Mouse (Mus musculus) bone marrow macrophage, adult 2 months (primary cell): ENCODE results near the gene Prelp. TPM values are rescaled to one million over a fixed set of nuclear protein-coding genes. Genes with fewer than 3 reads are reported as not detected.

Source experiments
- H3K27ac ChIP-seq: 2 replicates; pipeline ENCODE4 v1.5.1; 2012; ENCODE audit warnings: low read depth, low read length; ENCODE audit not compliant: insufficient read depth
- H3K4me1 ChIP-seq: 2 replicates; pipeline ENCODE4 v1.6.1; 2012; ENCODE audit warnings: low read length; ENCODE audit not compliant: control insufficient read depth, insufficient read depth
- H3K4me3 ChIP-seq: 2 replicates; pipeline ENCODE4 v1.5.1; 2012; ENCODE audit warnings: mild to moderate bottlenecking, low read length, moderate library complexity; ENCODE audit not compliant: insufficient read depth
- CTCF ChIP-seq: IDR thresholded peaks from 2 replicates; pipeline ENCODE4 v1.5.1; 2012; ENCODE audit warnings: low read depth, mild to moderate bottlenecking, low read length, moderate library complexity
- POLR2A ChIP-seq: IDR thresholded peaks from 2 replicates; pipeline ENCODE4 v1.6.1; 2012; ENCODE audit warnings: mild to moderate bottlenecking, low read depth, low read length, borderline replicate concordance
- polyA plus RNA-seq: library from polyadenylated mRNA; stranded (reverse); fragments of >200 nt; gene quantifications from 2 replicates; pipeline ENCODE4 v1.2.4, GENCODE M21; 2012; ENCODE audit not compliant: missing spikeins, insufficient read depth, insufficient read length

Gene Prelp
- polyA plus RNA-seq, 1 experiment, result 0.40 TPM

DNA sequence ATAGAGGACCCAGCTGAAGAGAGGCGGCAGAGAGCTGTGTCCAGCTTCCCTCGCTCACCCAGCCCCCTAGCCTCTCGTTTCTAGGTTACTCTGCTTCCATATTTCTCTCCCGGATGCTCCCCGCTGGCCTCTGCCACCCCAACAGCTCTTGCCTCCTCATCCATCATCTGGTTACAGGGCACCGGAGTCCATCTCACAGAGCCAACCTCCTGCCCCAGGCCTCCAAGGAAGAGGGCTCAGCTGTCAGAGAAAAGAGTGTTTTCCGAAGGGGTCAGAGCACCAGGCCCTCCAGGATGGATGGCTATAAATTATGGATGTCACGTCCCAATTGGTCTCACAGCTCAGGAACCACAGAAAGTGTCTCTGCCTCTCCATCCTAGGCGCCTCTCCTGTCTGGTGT, 36.5 kb downstream of the Prelp start:
- TF ChIP-seq CTCF (no peak), POLR2A (no peak)
- Histone ChIP-seq H3K27ac (no peak overlapping the region), H3K4me3 (no peak overlapping the region), H3K4me1 (no peaks in the 10 kb centered on the region)

DNA sequence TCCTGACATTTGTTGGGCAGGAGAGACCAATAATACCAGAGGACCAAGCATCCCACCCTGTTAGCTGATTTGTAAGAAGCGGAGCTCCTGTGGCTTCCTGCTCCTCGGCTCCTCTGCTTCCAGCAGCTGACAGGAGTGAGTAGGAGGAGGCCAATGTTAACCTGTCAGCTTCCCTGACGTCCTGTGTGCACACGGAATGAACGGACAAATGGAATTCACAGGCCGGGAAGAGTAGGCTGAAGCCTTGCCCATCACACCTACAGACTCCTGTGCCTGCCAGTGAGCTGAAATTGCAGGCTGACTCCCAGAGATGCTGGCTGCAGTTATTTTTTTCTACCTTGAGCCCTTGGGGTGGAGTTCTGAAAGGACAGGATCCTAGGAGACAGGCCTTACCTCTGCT, 37.1 kb downstream of the Prelp start:
- TF ChIP-seq CTCF, result no peak
- no peak for TF ChIP-seq POLR2A
- Histone ChIP-seq H3K4me1 (no peaks in the 10 kb centered on the region; the same call in 1 of the 2 replicates), H3K4me3 (no peak overlapping the region)

DNA sequence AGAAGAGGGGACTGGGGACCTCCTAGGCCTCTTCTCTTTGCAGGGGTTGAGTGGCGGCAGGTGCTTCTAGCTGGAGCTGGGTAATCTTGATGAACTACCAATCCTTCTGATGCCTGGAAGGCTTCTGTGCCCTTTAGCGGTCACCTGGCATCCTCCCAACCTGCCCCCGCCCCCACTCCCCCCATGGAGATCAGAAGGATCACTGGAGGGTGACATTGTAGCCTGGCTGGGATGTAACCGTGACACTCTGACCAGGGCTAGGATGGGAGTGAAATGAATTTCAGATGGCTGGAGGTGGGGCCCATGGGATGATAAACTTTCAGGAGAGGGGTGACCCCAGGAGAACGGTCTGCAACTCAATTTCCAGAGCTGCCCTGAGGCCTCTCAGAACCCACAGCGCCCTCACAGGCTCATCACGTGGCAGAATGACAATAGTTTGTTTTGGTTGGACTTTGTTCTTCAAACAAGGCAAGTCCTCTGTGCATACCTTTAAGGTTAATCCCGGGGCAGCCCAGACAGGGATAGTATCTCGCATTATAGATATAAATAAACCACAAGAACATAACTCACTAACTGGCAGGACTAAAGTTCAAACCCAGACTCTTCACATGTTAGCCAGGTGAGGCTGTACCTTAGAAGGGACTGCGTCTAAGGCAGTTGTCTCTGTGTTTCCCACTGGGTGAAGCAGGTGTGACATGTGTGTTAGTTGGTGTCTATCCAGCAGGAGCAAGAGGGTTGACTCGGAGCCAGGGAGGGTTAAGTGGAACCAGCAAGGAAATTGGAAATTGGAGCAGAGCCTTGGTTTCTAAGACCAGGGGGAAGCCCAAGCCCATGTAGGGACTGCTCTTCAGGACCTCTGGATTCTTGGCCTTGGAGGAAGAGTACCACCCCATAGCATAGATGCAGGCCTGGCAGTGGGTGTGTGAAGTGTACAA, 38.7 kb downstream of the Prelp start:
- no peaks in the 10 kb centered on the region; the same call in 1 of the 2 replicates for H3K4me1 ChIP-seq
- no peak overlapping the region for H3K27ac ChIP-seq
- TF ChIP-seq CTCF, result no peak
- no peak for TF ChIP-seq POLR2A
- H3K4me3 ChIP-seq, result no peak overlapping the region

More for the DNA sequence above, 37.1 kb downstream of the Prelp start:
- no peak overlapping the region for H3K27ac ChIP-seq

- H3K27ac ChIP-seq, result no peak overlapping the region
- H3K4me1 ChIP-seq, result no peaks in the 10 kb centered on the region; the same call in 1 of the 2 replicates
- TF ChIP-seq CTCF (no peak), POLR2A (no peak)
- no peak overlapping the region for H3K4me3 ChIP-seq
Measured at GRCm38 (mm10) chr1:133881813-133882212, 39.4 kb downstream of the Prelp start.

DNA sequence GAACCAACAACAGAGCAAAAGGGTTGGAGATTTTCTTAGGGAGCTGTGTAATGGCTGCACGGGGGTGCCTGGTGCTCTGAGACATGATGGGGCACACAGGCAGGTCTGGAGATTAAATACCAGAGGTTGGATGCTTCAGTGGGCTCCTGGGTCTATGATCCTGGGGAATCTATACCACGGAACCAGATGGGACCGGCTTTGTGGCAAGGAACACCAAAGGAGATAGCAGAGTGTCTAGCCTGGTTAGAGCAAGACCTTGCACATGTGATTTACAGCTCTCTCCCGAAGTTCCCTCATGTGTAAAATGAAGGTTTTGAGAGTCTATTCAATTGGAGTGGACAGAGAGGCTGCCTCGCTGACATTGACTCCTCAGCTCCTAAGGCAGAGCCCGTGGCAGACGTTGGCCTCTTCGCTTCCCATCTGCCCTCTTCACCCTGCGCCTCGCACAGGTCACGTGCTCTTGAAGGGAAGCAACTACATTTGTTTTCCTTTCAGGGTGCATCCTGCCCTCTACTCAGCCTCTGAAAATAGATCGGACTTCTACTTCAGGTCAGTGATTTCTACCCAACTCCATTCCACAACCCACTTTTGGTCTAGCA, 42.3 kb downstream of the Prelp start:
- Histone ChIP-seq H3K4me1 (no peaks in the 10 kb centered on the region; the same call in 1 of the 2 replicates), H3K4me3 (no peak overlapping the region), H3K27ac (no peak overlapping the region)
- TF ChIP-seq POLR2A, result no peak

GRCm38 (mm10) chr1:133876936-133877335, 44.3 kb downstream of the Prelp start:
- Histone ChIP-seq H3K4me1 (no peaks in the 10 kb centered on the region; the same call in 1 of the 2 replicates), H3K27ac (no peak overlapping the region), H3K4me3 (no peak overlapping the region)
- TF ChIP-seq CTCF (no peak), POLR2A (no peak)

DNA sequence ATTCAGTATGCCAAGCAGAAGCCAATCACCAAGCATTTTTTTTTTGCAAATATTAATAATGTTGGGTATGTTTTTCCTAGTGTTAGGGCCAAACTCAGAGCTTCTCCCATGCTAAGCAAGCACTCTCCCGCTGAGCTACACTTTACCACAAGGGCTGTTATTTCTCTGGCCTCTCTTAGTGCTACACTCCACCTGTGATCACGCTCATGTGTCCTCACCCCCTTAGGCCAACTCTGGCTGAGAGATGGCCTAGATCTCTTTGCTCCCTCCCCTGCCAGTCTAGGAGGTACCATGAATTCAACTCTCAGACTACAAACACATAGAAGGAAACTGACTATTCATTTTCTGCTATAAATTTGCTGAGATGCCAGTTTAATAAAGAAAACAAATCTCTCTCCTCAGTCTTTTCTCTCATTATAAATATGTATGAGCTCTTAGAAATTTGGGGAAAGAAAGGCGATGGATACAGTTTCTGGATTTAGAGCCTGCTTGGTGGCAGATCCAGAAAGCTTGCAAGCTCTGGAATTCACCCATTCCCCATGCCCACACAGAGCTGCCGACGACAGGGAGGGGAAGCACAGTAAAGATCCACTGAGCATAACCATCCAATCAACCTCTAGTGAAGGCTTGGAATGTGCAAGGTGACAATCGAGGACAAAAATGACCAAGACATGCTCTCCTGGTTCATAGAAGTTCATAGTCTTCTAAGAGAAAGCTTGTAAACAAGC, 48.0 kb downstream of the Prelp start:
- Histone ChIP-seq H3K27ac (no peak overlapping the region), H3K4me1 (no peaks in the 10 kb centered on the region), H3K4me3 (no peak overlapping the region)
- TF ChIP-seq CTCF, result no peak
- no peak for TF ChIP-seq POLR2A

GRCm38 (mm10) chr1:133871241-133871640, 50.0 kb downstream of the Prelp start:
- no peak for TF ChIP-seq POLR2A
- TF ChIP-seq CTCF, result no peak

DNA sequence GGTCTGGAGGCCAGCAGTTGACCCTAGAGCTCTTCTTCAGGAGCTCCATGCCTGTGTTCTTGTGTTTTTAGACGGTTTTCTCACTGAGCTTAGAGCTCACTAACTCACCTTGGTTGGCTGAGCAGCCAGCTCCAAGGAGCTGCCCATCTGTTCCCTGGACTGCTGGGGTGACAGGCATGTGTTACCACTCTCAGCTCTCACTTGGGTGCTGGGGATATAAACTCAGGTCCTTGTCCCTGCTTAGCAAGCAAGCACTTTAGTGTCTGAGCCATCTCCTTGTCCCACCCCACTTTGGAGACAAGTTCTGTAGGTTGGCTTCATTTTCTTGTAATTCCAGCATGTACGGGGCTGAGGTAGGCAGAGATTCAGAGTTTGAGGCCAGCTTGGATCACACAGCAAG, 52.0 kb downstream of the Prelp start:
- Histone ChIP-seq H3K27ac (no peak overlapping the region), H3K4me3 (no peak overlapping the region), H3K4me1 (no peaks in the 10 kb centered on the region)
- TF ChIP-seq POLR2A (no peak), CTCF (no peak)

More at GRCm38 (mm10) chr1:133871241-133871640, 50.0 kb downstream of the Prelp start:
- H3K4me3 ChIP-seq, result no peak overlapping the region
- H3K4me1 ChIP-seq, result no peaks in the 10 kb centered on the region
- no peak overlapping the region for H3K27ac ChIP-seq
